Comparison of ENCODE assay signal across 15 mouse cellular contexts in the genomic region with DNA sequence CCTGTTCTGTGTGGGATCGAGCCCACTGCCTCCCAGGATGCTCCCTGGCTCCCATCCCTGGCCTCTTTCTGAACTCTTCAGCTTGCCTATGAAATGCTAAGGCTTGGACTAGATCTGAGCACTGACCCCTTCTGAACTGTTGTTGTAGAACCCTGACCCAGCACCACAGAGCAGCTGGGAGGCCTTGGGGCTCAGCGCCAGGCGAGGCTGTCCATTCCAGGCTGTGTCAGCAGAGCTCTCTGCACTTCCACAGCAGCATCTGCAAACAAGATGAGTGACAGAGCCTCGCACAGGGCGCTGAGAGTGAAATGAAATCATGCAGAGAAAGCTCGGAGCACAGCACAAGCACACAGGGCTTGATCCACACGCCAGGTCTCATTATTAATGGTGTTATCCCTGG. TPM values are rescaled to one million over a fixed set of nuclear protein-coding genes. Genes with fewer than 3 reads are reported as not detected.
DNase-seq lines count a peak whose midpoint lies in the region; ATAC-seq and TF ChIP-seq lines count a peak whose summit lies in the region.
"Had no signal": no experiment of that assay in that cellular context is flagged by ENCODE, and none has a peak within 500 bp of the region (broad histone marks: within the 10 kb centered on the region; RNA-seq: fewer than 3 reads in every experiment).

No protein-coding gene starts in this region.

- no peaks in the 10 kb centered on the region for H3K36me3 ChIP-seq in forebrain, embryonic 11.5 days (ENCODE audit: control insufficient read depth, insufficient read depth, low read length)
- no peaks in the 10 kb centered on the region for H3K36me3 ChIP-seq in forebrain, postnatal 0 days (ENCODE audit: insufficient read depth)
- no peaks in the 10 kb centered on the region for H3K36me3 ChIP-seq in kidney, embryonic 16.5 days (ENCODE audit: insufficient read depth, low read length)
- H3K36me3 ChIP-seq: forebrain, embryonic 12.5 days; heart, embryonic 10.5 days; liver, embryonic 13.5 days had no signal

- H3K9ac ChIP-seq in forebrain, embryonic 11.5 days (ENCODE audit: low read length): no peak overlapping the region
- no peak overlapping the region for H3K9ac ChIP-seq in forebrain, postnatal 0 days
- H3K9ac ChIP-seq in kidney, embryonic 16.5 days (replicated peaks; ENCODE audit: low read length): no peak overlapping the region
- H3K9ac ChIP-seq: forebrain, embryonic 12.5 days; liver, embryonic 13.5 days had no signal

- H3K4me1 ChIP-seq in forebrain, embryonic 11.5 days (replicated peaks; ENCODE audit: control insufficient read depth, insufficient read depth, low read length): no peaks in the 10 kb centered on the region
- H3K4me1 ChIP-seq in forebrain, postnatal 0 days (ENCODE audit: insufficient read depth): no peaks in the 10 kb centered on the region
- peaks cover 48% of the 10 kb centered on the region for H3K4me1 ChIP-seq in kidney, embryonic 16.5 days (ENCODE audit: insufficient read depth, low read length)

- no peak overlapping the region for H3K27ac ChIP-seq in forebrain, embryonic 11.5 days (ENCODE audit: low read depth, low read length)
- H3K27ac ChIP-seq in forebrain, postnatal 0 days (ENCODE audit: low read depth, low read length): no peak overlapping the region
- no peak overlapping the region for H3K27ac ChIP-seq in kidney, embryonic 16.5 days (ENCODE audit: low read length)
- H3K27ac ChIP-seq: forebrain, embryonic 12.5 days; heart, embryonic 10.5 days; liver, embryonic 13.5 days had no signal

- H3K9me3 ChIP-seq in forebrain, embryonic 11.5 days (ENCODE audit: control insufficient read depth, low read length): no peaks in the 10 kb centered on the region
- H3K9me3 ChIP-seq in forebrain, postnatal 0 days (ENCODE audit: low read length): no peaks in the 10 kb centered on the region
- H3K9me3 ChIP-seq in kidney, embryonic 16.5 days (ENCODE audit: low read length): no peaks in the 10 kb centered on the region
- H3K9me3 ChIP-seq: forebrain, embryonic 12.5 days; heart, embryonic 10.5 days; liver, embryonic 13.5 days had no signal

- TF ChIP-seq CTCF in forebrain, postnatal 0 days (IDR thresholded peaks at IDR 0.05; ENCODE audit: low read depth): no peak

- no peaks in the 10 kb centered on the region for H3K27me3 ChIP-seq in forebrain, embryonic 11.5 days (ENCODE audit: control insufficient read depth, insufficient read depth, low read length)
- no peaks in the 10 kb centered on the region for H3K27me3 ChIP-seq in forebrain, postnatal 0 days (ENCODE audit: insufficient read depth, low read length)
- no peaks in the 10 kb centered on the region for H3K27me3 ChIP-seq in kidney, embryonic 16.5 days (ENCODE audit: insufficient read depth, low read length)
- H3K27me3 ChIP-seq: forebrain, embryonic 12.5 days had no signal

- H3K4me3 ChIP-seq in forebrain, embryonic 11.5 days (ENCODE audit: low read depth, low read length): no peak overlapping the region
- H3K4me3 ChIP-seq in forebrain, postnatal 0 days (ENCODE audit: low read depth, low read length): no peak overlapping the region
- no peak overlapping the region for H3K4me3 ChIP-seq in kidney, embryonic 16.5 days (ENCODE audit: low read length)
- H3K4me3 ChIP-seq: forebrain, embryonic 12.5 days; heart, embryonic 10.5 days; liver, embryonic 13.5 days had no signal

- intact Hi-C loops in left cerebral cortex, postnatal 25 days (cut with DNase I): no loop called here

- WGBS in forebrain, embryonic 11.5 days: 67% methylated on average over 7 of the region's 7 CpGs
- 65% methylated on average over 7 of the region's 7 CpGs for WGBS in forebrain, postnatal 0 days
- WGBS in kidney, embryonic 16.5 days: 39% methylated on average over 7 of the region's 7 CpGs

- no peak overlapping the region for H3K4me2 ChIP-seq in forebrain, embryonic 11.5 days (ENCODE audit: low read depth, low read length, severe bottlenecking)
- H3K4me2 ChIP-seq in forebrain, postnatal 0 days (ENCODE audit: low read depth): no peak overlapping the region
- no peak overlapping the region for H3K4me2 ChIP-seq in kidney, embryonic 16.5 days (replicated peaks; ENCODE audit: low read depth, low read length)
- H3K4me2 ChIP-seq: forebrain, embryonic 12.5 days; liver, embryonic 13.5 days had no signal

- no peak for ATAC-seq in forebrain, embryonic 11.5 days (replicated peaks; ENCODE audit: low FRiP score)
- no peak for ATAC-seq in forebrain, postnatal 0 days
- ATAC-seq in kidney, embryonic 16.5 days (ENCODE audit: low FRiP score, low TSS enrichment): no peak

- DNase-seq in forebrain, embryonic 11.5 days (ENCODE audit: low spot score): peak; percentile 41
- no peak for DNase-seq in forebrain, postnatal 0 days
- DNase-seq in kidney, adult 11 months: peak; percentile 48
- DNase-seq in adrenal gland, postnatal 14 days: peak; percentile 89
- peak; percentile 65 to 71 for DNase-seq in kidney, postnatal 4 days
- no peak for DNase-seq in frontal cortex, adult 2 months (ENCODE audit: extremely low spot score in 1 of 2, low spot score in 1 of 2)
- DNase-seq in left cerebral cortex, postnatal 25 days (ENCODE audit: low spot score in 2 of 2): no peak
- DNase-seq: cerebellum, adult 18-20 months; liver, embryonic 13.5 days had no signal

RNA-seq across cellular contexts. Expression of a gene that starts 13.7 kb away (rescaled TPM):
- not detected in 2 replicates for polyA plus RNA-seq in forebrain, embryonic 11.5 days (2014; fragmentation: Nextera tagmentation; extraction: Ambion mirVana)
- not detected in 2 replicates for total RNA-seq in forebrain, postnatal 0 days (2014; rRNA removed)
- not detected in 2 replicates for polyA plus RNA-seq in forebrain, postnatal 0 days (2015; fragmentation: Nextera tagmentation; extraction: Ambion mirVana)
- polyA plus RNA-seq in kidney, embryonic 16.5 days (2015; fragmentation: Nextera tagmentation; extraction: Ambion mirVana): 0.05 TPM in 1 of 2 replicates, not detected in the other
- 0.15 TPM in 1 of 2 replicates, not detected in the other for total RNA-seq in adrenal gland, postnatal 14 days (2021)
- not detected in 2 replicates for polyA plus RNA-seq in frontal cortex, adult 2 months (2012; rRNA removed)
- under 1 TPM in 1 of 2 experiments, not detected in 1; 0.09 TPM for total RNA-seq in left cerebral cortex, postnatal 25 days (2021)
- total RNA-seq: ES-E14; left cerebral cortex, adult 18-20 months had no signal
- polyA plus RNA-seq: forebrain, embryonic 12.5 days; intestine, embryonic 14.5 days; liver, embryonic 13.5 days had no signal

RNA-seq across cellular contexts. Expression of a gene that starts 29.3 kb away (rescaled TPM):
- 73.2 and 77.4 TPM in 2 replicates for polyA plus RNA-seq in forebrain, embryonic 11.5 days (2014; fragmentation: Nextera tagmentation; extraction: Ambion mirVana)
- total RNA-seq in forebrain, postnatal 0 days (2014; rRNA removed): 86.5 and 99.7 TPM in 2 replicates
- polyA plus RNA-seq in forebrain, postnatal 0 days (2015; fragmentation: Nextera tagmentation; extraction: Ambion mirVana): 72.2 and 72.5 TPM in 2 replicates
- polyA plus RNA-seq in kidney, embryonic 16.5 days (2015; fragmentation: Nextera tagmentation; extraction: Ambion mirVana): 39.4 and 42.3 TPM in 2 replicates
- 24.4 and 26.8 TPM in 2 replicates for total RNA-seq in adrenal gland, postnatal 14 days (2021)
- polyA plus RNA-seq in frontal cortex, adult 2 months (2012; rRNA removed): 69.3 and 73.8 TPM in 2 replicates
- 10 to 100 TPM; 27.9 to 30.2 TPM for total RNA-seq in left cerebral cortex, postnatal 25 days (2021)

RNA-seq across cellular contexts. Expression of a gene that starts 44.4 kb away (rescaled TPM):
- polyA plus RNA-seq in forebrain, embryonic 11.5 days (2014; fragmentation: Nextera tagmentation; extraction: Ambion mirVana): 69.6 and 70.3 TPM in 2 replicates
- total RNA-seq in forebrain, postnatal 0 days (2014; rRNA removed): 33.0 and 43.1 TPM in 2 replicates
- polyA plus RNA-seq in forebrain, postnatal 0 days (2015; fragmentation: Nextera tagmentation; extraction: Ambion mirVana): 63.7 and 76.8 TPM in 2 replicates
- polyA plus RNA-seq in kidney, embryonic 16.5 days (2015; fragmentation: Nextera tagmentation; extraction: Ambion mirVana): 97.0 and 100 TPM in 2 replicates
- total RNA-seq in adrenal gland, postnatal 14 days (2021): 43.0 and 47.6 TPM in 2 replicates
- 60.4 and 65.7 TPM in 2 replicates for polyA plus RNA-seq in frontal cortex, adult 2 months (2012; rRNA removed)
- 10 to 100 TPM; 67.0 to 67.7 TPM for total RNA-seq in left cerebral cortex, postnatal 25 days (2021)

RNA-seq across cellular contexts. Expression of a gene that starts 49.4 kb away (rescaled TPM):
- polyA plus RNA-seq in forebrain, embryonic 11.5 days (2014; fragmentation: Nextera tagmentation; extraction: Ambion mirVana): not detected in 2 replicates
- total RNA-seq in forebrain, postnatal 0 days (2014; rRNA removed): not detected in 2 replicates
- polyA plus RNA-seq in forebrain, postnatal 0 days (2015; fragmentation: Nextera tagmentation; extraction: Ambion mirVana): not detected in 2 replicates
- 2.2 and 2.4 TPM in 2 replicates for polyA plus RNA-seq in kidney, embryonic 16.5 days (2015; fragmentation: Nextera tagmentation; extraction: Ambion mirVana)
- not detected in 2 replicates for total RNA-seq in adrenal gland, postnatal 14 days (2021)
- polyA plus RNA-seq in frontal cortex, adult 2 months (2012; rRNA removed): not detected in 2 replicates
- total RNA-seq in left cerebral cortex, postnatal 25 days (2021): not detected
- total RNA-seq: left cerebral cortex, adult 18-20 months had no signal
- polyA plus RNA-seq: forebrain, embryonic 12.5 days; heart, embryonic 10.5 days; liver, embryonic 13.5 days had no signal

RNA-seq across cellular contexts. Expression of a gene that starts 49.8 kb away (rescaled TPM):
- 3.3 and 7.4 TPM in 2 replicates for polyA plus RNA-seq in forebrain, embryonic 11.5 days (2014; fragmentation: Nextera tagmentation; extraction: Ambion mirVana)
- 187 and 207 TPM in 2 replicates for total RNA-seq in forebrain, postnatal 0 days (2014; rRNA removed)
- polyA plus RNA-seq in forebrain, postnatal 0 days (2015; fragmentation: Nextera tagmentation; extraction: Ambion mirVana): 182 and 219 TPM in 2 replicates
- polyA plus RNA-seq in kidney, embryonic 16.5 days (2015; fragmentation: Nextera tagmentation; extraction: Ambion mirVana): 8.3 and 10.2 TPM in 2 replicates
- total RNA-seq in adrenal gland, postnatal 14 days (2021): 8.8 and 9.2 TPM in 2 replicates
- polyA plus RNA-seq in frontal cortex, adult 2 months (2012; rRNA removed): 1,301 and 1,427 TPM in 2 replicates
- total RNA-seq in left cerebral cortex, postnatal 25 days (2021): 100 to 1,000 TPM; 771 to 821 TPM

Comparison
In these comparisons a context has a peak if more than half of its experiments do, and no peak if none do; other contexts are left out.
1. DNase-seq: peak in forebrain, embryonic 11.5 days (single experiment), kidney, adult 11 months (single experiment), adrenal gland, postnatal 14 days (single experiment) and kidney, postnatal 4 days (2 of 2); none in forebrain, postnatal 0 days (single experiment), frontal cortex, adult 2 months (0 of 2) and left cerebral cortex, postnatal 25 days (0 of 2).